Mouse (Mus musculus) thymus, postnatal 0 days (tissue): Measurements from ENCODE around the gene Auts2. TPM values are rescaled to one million over a fixed set of nuclear protein-coding genes. Genes with fewer than 3 reads are reported as not detected.

Experiments used
- DNase-seq: peaks from one replicate; pipeline ENCODE4 v3.0.0-alpha.2; 2015; ENCODE audit warnings: low spot score
- polyA plus RNA-seq: library from polyadenylated mRNA; unstranded; fragments of >200 nt; fragmentation: Nextera tagmentation; extraction: Ambion mirVana; gene quantifications from 2 replicates; pipeline ENCODE4 v1.2.1, GENCODE M21; 2015

Gene Auts2
- polyA plus RNA-seq, 1 experiment from 2014 or later = 2.8 TPM

GRCm38 (mm10) chr5:132500817-132501231, 42.3 kb downstream of the Auts2 start:
- no peak for DNase-seq

- no peak for DNase-seq
Measured at GRCm38 (mm10) chr5:132498896-132499295, 44.2 kb downstream of the Auts2 start.

GRCm38 (mm10) chr5:132498045-132498444, 45.1 kb downstream of the Auts2 start:
- no peak for DNase-seq

- no peak for DNase-seq
Measured at GRCm38 (mm10) chr5:132492793-132493192, 50.4 kb downstream of the Auts2 start.

GRCm38 (mm10) chr5:132492040-132492439, 51.1 kb downstream of the Auts2 start:
- DNase-seq = no peak

GRCm38 (mm10) chr5:132491508-132491907, 51.6 kb downstream of the Auts2 start:
- DNase-seq = no peak

- DNase-seq = no peak
Measured at GRCm38 (mm10) chr5:132490326-132490725, 52.8 kb downstream of the Auts2 start.

GRCm38 (mm10) chr5:132489736-132490313, 53.3 kb downstream of the Auts2 start:
- no peak for DNase-seq

GRCm38 (mm10) chr5:132486831-132487230, 56.3 kb downstream of the Auts2 start:
- DNase-seq = no peak

- no peak for DNase-seq
Measured at GRCm38 (mm10) chr5:132485994-132486393, 57.1 kb downstream of the Auts2 start.

- no peak for DNase-seq
Measured at GRCm38 (mm10) chr5:132485448-132485847, 57.7 kb downstream of the Auts2 start.

- DNase-seq = no peak
Measured at GRCm38 (mm10) chr5:132481476-132481875, 61.7 kb downstream of the Auts2 start.

- no peak for DNase-seq
Measured at GRCm38 (mm10) chr5:132480461-132480860, 62.7 kb downstream of the Auts2 start.

GRCm38 (mm10) chr5:132479227-132479857, 63.8 kb downstream of the Auts2 start:
- DNase-seq = no peak

- no peak for DNase-seq
Measured at GRCm38 (mm10) chr5:132477533-132477932, 65.6 kb downstream of the Auts2 start.

GRCm38 (mm10) chr5:132472905-132473321, 70.2 kb downstream of the Auts2 start:
- DNase-seq = no peak

- no peak for DNase-seq
Measured at GRCm38 (mm10) chr5:132472184-132472829, 70.8 kb downstream of the Auts2 start.

- no peak for DNase-seq
Measured at GRCm38 (mm10) chr5:132467364-132467743, 75.8 kb downstream of the Auts2 start.

- DNase-seq = no peak
Measured at GRCm38 (mm10) chr5:132466427-132467363, 76.4 kb downstream of the Auts2 start.

GRCm38 (mm10) chr5:132462560-132462959, 80.6 kb downstream of the Auts2 start:
- no peak for DNase-seq

GRCm38 (mm10) chr5:132458498-132458897, 84.6 kb downstream of the Auts2 start:
- DNase-seq = no peak

- DNase-seq = no peak
Measured at GRCm38 (mm10) chr5:132452381-132452780, 90.8 kb downstream of the Auts2 start.
